Mouse (Mus musculus) myocyte (in vitro differentiated cells): Measurements from ENCODE around the gene Pagr1b. TPM values are rescaled to one million over a fixed set of nuclear protein-coding genes. Genes with fewer than 3 reads are reported as not detected.

ENCODE experiments used
- H3K27me3 ChIP-seq: one replicate; pipeline ENCODE4 v1.6.1; 2011; ENCODE audit not compliant: control insufficient read depth, insufficient read depth, insufficient read length
- H3K36me3 ChIP-seq: one replicate; pipeline ENCODE4 v1.6.1; 2011; ENCODE audit not compliant: control insufficient read depth, insufficient read depth
- H3K4me2 ChIP-seq: one replicate; pipeline ENCODE4 v1.6.1; 2011; ENCODE audit warnings: low read depth, control low read depth
- H3K4me3 ChIP-seq: one replicate; pipeline ENCODE4 v1.5.1; 2011; ENCODE audit warnings: mild to moderate bottlenecking, control low read depth, moderate library complexity
- H3K79me2 ChIP-seq: one replicate; pipeline ENCODE4 v1.6.1; 2011; ENCODE audit not compliant: control insufficient read depth, insufficient read depth
- H3ac ChIP-seq: one replicate; pipeline ENCODE4 v1.6.1; 2011; ENCODE audit not compliant: control insufficient read depth, insufficient read length
- CEBPB ChIP-seq: IDR thresholded peaks from 2 replicates; pipeline ENCODE4 v1.6.1; 2011; ENCODE audit warnings: mild to moderate bottlenecking, moderate library complexity; ENCODE audit not compliant: poor library complexity, insufficient read depth, severe bottlenecking
- E2F4 ChIP-seq: IDR thresholded peaks from one replicate; pipeline ENCODE4 v1.6.1; 2011; ENCODE audit warnings: mild to moderate bottlenecking, control low read depth, moderate library complexity; ENCODE audit not compliant: insufficient read depth
- MAX ChIP-seq: IDR thresholded peaks from one replicate; pipeline ENCODE4 v1.6.1; 2011; ENCODE audit warnings: low read depth, mild to moderate bottlenecking, control low read depth
- MYOD1 ChIP-seq, 3 experiments: IDR thresholded peaks; one replicate each; pipeline ENCODE4 v1.6.1; 2011; ENCODE audit warnings: control low read depth in 2 of 3, low read depth in 2 of 3, mild to moderate bottlenecking in 2 of 3, moderate library complexity in 1 of 3; ENCODE audit not compliant: insufficient read length in 2 of 3, control insufficient read depth in 1 of 3
- MYOG ChIP-seq, 3 experiments: IDR thresholded peaks; one replicate each; pipeline ENCODE4 v1.6.1; 2011; ENCODE audit warnings: control low read depth in 2 of 3, low read depth in 2 of 3, mild to moderate bottlenecking in 2 of 3; ENCODE audit not compliant: insufficient read length in 2 of 3, control insufficient read depth in 1 of 3, insufficient read depth in 1 of 3
- POLR2A ChIP-seq: IDR thresholded peaks from one replicate; pipeline ENCODE4 v1.6.1; 2011; ENCODE audit warnings: low read depth, mild to moderate bottlenecking, control low read depth, moderate library complexity; ENCODE audit not compliant: insufficient read length
- POLR2AphosphoS2 ChIP-seq: IDR thresholded peaks from one replicate; pipeline ENCODE4 v1.6.1; 2011; ENCODE audit warnings: low read depth, control low read depth; ENCODE audit not compliant: insufficient read length
- REST ChIP-seq: IDR thresholded peaks from one replicate; pipeline ENCODE4 v1.6.1; 2011; ENCODE audit warnings: mild to moderate bottlenecking, control low read depth, moderate library complexity; ENCODE audit not compliant: insufficient read depth, insufficient read length
- SRF ChIP-seq: IDR thresholded peaks from one replicate; pipeline ENCODE4 v1.6.1; 2011; ENCODE audit warnings: low read depth; ENCODE audit not compliant: control insufficient read depth, insufficient read length
- TCF12 ChIP-seq: IDR thresholded peaks from one replicate; pipeline ENCODE4 v1.6.1; 2011; ENCODE audit warnings: mild to moderate bottlenecking, control low read depth; ENCODE audit not compliant: poor library complexity, insufficient read depth, severe bottlenecking
- TCF3 ChIP-seq: IDR thresholded peaks from one replicate; pipeline ENCODE4 v1.6.1; 2011; ENCODE audit warnings: low read depth, control low read depth; ENCODE audit not compliant: insufficient read length
- USF1 ChIP-seq: IDR thresholded peaks from one replicate; pipeline ENCODE4 v1.6.1; 2011; ENCODE audit warnings: low read depth, mild to moderate bottlenecking, control low read depth, moderate library complexity
- polyA plus RNA-seq: library from polyadenylated mRNA; unstranded; fragments of >200 nt; fragmentation: generic; extraction: Trizol; gene quantifications from one replicate; pipeline ENCODE4 v1.2.1, GENCODE M21; 2012; ENCODE audit warnings: missing spikeins

The Pagr1b gene
- polyA plus RNA-seq, 1 experiment: 0.95 TPM

DNA sequence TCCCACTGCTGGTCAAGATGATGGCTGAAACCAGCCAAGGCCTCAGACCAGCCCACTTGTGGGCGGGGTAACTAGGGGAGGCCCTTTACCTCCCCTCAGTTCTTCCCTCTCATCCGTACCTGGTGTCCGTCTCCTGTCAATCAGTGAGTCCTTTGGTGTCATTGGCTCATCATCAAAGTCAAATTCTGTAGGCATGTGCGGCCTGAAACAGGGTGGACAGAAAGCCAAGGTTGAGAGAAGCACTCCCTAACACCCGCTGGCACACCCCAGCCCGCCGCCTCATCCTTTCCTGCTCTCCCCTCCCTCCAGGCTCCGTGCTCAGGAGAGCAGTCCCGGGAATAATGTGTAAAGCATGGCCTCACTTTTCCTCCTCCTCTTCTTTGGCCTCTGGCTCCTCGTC is 203 bp downstream of the Pagr1b start:
- Histone ChIP-seq H3K79me2 (peaks cover 36% of the 10 kb centered on the region), H3K27me3 (no peaks in the 10 kb centered on the region), H3K4me2 (peak overlapping the region; percentile 77), H3K4me3 (peak overlapping the region; percentile 81), H3K36me3 (no peaks in the 10 kb centered on the region), H3ac (peak overlapping the region; percentile 51)
- TF ChIP-seq USF1: no peak
- no peak for TF ChIP-seq REST
- TF ChIP-seq CEBPB: no peak
- no peak for TF ChIP-seq E2F4
- TF ChIP-seq POLR2A: no peak
- TF ChIP-seq POLR2AphosphoS2: no peak
- TF ChIP-seq SRF: no peak
- TF ChIP-seq TCF3: no peak
- TF ChIP-seq TCF12: no peak
- TF ChIP-seq MYOD1 (IDR thresholded peaks at IDR 0.05; ENCODE audit: control insufficient read depth in 1 of 3, insufficient read length in 2 of 3, low read depth in 2 of 3): no peak
- no peak for TF ChIP-seq MAX
- no peak for TF ChIP-seq MYOG (IDR thresholded peaks at IDR 0.05; ENCODE audit: control insufficient read depth in 1 of 3, insufficient read depth in 1 of 3, insufficient read length in 2 of 3, low read depth in 2 of 3)

DNA sequence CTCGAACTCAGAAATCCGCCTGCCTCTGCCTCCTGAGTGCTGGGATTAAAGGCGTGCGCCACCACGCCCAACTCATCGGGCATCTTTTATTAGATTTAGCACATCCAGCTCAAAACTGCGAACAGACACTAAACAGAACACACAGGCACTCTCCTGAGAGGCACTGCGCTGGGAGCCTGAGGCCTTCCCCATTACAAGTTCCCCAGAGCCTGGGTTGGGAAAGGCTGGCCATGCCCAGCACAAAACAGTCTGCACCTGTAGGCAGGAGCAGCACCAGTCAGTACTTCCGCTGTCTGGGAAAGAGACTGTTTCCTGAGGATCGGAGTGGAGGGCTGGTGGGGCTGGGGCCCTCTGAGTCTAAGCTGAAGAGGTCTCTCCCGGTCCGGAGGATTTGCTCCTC is 1.3 kb downstream of the Pagr1b start:
- Histone ChIP-seq H3K79me2 (peaks cover 40% of the 10 kb centered on the region), H3K4me2 (peak overlapping the region; percentile 77), H3ac (no peak overlapping the region), H3K27me3 (no peaks in the 10 kb centered on the region), H3K36me3 (no peaks in the 10 kb centered on the region), H3K4me3 (peak overlapping the region; percentile 54)
- TF ChIP-seq REST (no peak), CEBPB (no peak), SRF (no peak), MYOD1 (IDR thresholded peaks at IDR 0.05; ENCODE audit: control insufficient read depth in 1 of 3, insufficient read length in 2 of 3, low read depth in 2 of 3) (no peak), MAX (no peak), E2F4 (no peak), POLR2A (no peak), MYOG (IDR thresholded peaks at IDR 0.05; ENCODE audit: control insufficient read depth in 1 of 3, insufficient read depth in 1 of 3, insufficient read length in 2 of 3, low read depth in 2 of 3) (no peak), USF1 (no peak), POLR2AphosphoS2 (no peak), TCF3 (no peak)

DNA sequence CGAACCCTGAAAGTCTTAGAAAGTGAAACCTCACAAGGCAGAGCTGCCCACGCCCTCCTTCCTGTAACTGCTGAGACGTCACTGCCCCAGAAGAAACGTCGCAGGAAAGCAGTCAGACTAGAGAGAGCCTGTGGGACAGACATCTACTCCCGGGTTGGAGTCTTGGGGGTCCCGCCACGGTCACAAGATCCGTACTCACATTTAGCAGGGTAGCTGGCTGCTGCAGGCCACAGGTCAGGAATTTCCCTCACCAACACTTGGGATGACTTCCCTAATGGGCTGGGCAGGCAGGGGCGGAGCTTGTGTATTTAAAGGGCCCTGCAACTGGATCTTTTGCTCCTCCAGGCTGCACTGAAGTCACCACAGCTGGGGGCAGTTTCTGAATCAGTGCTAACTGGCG is 2.0 kb downstream of the Pagr1b start, which contains the start of gene Mvp:
Gene Mvp (minus strand): TSS at position 302 of the 400 bp plus-strand sequence.
- Histone ChIP-seq H3K79me2 (peaks cover 40% of the 10 kb centered on the region), H3K36me3 (no peaks in the 10 kb centered on the region), H3K27me3 (no peaks in the 10 kb centered on the region), H3ac (peak within 1 kb of the TSS; percentile 23), H3K4me3 (peak within 1 kb of the TSS; percentile 81), H3K4me2 (peak within 1 kb of the TSS; percentile 86)
- TF ChIP-seq POLR2A: peak; percentile 56
- no peak for TF ChIP-seq REST
- no peak for TF ChIP-seq MYOD1 (IDR thresholded peaks at IDR 0.05; ENCODE audit: control insufficient read depth in 1 of 3, insufficient read length in 2 of 3, low read depth in 2 of 3)
- peak; percentile 71 for TF ChIP-seq POLR2AphosphoS2

DNA sequence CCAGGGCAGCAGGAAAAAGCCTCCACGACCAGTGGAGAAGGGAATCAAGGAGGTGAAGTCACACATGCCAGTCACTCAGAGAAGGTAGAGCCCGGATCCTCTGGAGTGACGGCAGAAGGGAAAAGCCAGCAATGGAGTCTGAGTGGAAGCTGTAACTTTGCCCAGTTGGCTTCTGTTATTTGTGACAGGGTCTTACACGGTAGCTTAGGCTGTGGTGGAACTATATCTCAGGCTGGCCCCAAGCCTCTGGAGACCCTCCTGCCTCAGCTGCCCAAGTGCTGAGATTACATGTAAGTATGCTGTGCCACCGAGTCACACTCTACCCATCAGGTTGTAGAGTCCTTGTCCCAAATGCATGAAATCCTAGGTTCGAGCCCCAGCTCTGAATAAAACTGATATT is 2.9 kb downstream of the Pagr1b start:
- Histone ChIP-seq H3K4me3 (peak overlapping the region; percentile 54), H3ac (no peak overlapping the region), H3K27me3 (no peaks in the 10 kb centered on the region), H3K4me2 (peak overlapping the region; percentile 86), H3K36me3 (no peaks in the 10 kb centered on the region), H3K79me2 (peaks cover 40% of the 10 kb centered on the region)
- TF ChIP-seq E2F4: no peak
- no peak for TF ChIP-seq MYOG (IDR thresholded peaks at IDR 0.05; ENCODE audit: control insufficient read depth in 1 of 3, insufficient read depth in 1 of 3, insufficient read length in 2 of 3, low read depth in 2 of 3)
- TF ChIP-seq SRF: no peak
- TF ChIP-seq TCF3: no peak
- TF ChIP-seq USF1: no peak
- no peak for TF ChIP-seq TCF12
- no peak for TF ChIP-seq REST

DNA sequence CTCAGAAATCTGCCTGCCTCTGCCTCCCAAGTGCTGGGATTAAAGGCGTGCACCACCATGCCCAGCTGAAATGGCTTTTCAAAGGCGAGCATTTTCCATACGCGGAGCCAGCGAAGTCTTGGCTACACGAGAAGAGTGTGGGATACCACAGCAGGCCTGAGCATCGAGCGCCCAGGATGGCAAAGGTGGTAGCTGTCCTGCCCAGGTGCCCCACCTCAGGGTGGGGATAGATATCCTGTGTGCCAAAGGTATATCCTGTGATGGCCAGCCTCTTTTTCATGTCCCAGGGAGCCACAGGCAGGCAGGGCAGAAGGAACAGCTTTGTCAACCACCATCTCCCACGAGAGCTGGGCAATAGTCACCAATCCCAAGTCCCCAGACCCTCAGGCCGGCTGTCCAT is 3.4 kb downstream of the Pagr1b start:
- Histone ChIP-seq H3K36me3 (no peaks in the 10 kb centered on the region), H3K4me2 (peak overlapping the region; percentile 86), H3ac (no peak overlapping the region), H3K27me3 (no peaks in the 10 kb centered on the region), H3K79me2 (peaks cover 40% of the 10 kb centered on the region), H3K4me3 (peak overlapping the region; percentile 54)
- TF ChIP-seq SRF (no peak), REST (no peak), E2F4 (no peak), USF1 (no peak), MYOG (IDR thresholded peaks at IDR 0.05; ENCODE audit: control insufficient read depth in 1 of 3, insufficient read depth in 1 of 3, insufficient read length in 2 of 3, low read depth in 2 of 3) (no peak), MYOD1 (IDR thresholded peaks at IDR 0.05; ENCODE audit: control insufficient read depth in 1 of 3, insufficient read length in 2 of 3, low read depth in 2 of 3) (no peak), TCF12 (no peak), POLR2A (no peak), CEBPB (no peak)
